Mouse (Mus musculus): ENCODE data around the gene Arsa.

Arsa gene

DNA sequence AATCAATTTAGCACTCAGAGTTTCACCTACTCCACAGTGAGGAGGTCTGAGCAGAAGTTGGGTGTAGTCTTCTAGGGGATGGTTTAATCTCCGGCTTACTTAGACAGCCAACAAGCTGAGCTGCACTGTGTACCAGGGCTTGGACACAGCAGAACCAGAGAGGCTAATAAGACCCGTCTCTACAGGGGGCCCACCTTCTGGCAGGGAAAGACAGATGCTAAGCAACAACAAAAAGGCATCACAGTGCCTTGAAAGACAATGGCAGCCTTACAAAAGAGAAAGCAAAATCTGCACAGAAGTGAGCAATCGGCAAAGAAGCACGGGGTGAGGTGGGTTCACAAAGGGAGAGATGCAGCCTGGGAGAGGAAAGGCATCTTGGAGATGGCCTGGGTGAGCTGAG is 18.9 kb upstream of the Arsa start:
- no peak for DNase-seq (ENCODE audit: low spot score in 2 of 2)

DNA sequence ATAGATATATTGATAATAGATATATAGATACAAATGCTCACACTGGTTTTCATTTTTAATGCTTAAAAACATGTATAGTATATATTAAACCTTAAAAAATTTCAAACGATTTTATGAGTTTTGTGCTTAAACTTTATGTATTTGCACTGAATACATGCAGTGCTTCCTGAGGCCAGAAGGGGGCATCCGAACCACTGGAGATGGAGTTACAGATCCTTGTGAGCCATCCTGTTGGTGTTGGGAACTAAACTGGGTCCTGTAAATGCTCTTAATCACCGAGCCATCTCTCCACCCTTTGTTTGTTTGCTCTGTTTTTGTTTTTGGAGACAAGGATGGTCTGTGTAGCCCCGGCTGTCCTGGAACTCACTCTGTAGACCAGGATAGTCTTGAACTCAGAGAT is 17.7 kb upstream of the Arsa start:
- no peak for DNase-seq (ENCODE audit: low spot score in 2 of 2)

DNA sequence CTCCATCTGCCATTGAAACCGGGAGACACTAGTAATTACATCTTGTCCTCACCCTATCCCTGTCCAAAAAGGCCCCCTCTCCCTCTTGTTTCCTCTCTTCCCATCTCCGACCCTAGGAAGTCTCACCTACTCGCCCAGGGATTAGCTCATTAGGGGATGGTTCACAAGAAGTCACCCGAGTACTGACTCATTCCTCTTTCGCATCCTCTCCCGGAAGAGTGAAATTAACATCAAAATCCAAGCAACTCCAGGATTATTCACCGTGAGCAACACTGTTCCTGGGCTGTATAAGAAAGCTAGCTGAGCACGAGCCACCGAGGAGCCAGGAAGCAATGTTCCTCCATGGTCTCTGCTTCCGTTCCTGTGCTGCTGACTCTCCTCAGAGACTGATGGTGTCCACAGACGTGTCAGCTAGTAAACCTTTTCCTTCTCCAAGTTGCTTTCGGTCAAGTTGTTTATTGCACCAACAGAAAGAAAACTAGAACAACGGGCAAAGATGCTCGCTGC is 11.4 kb upstream of the Arsa start:
- no peak for DNase-seq (ENCODE audit: low spot score in 2 of 2)

DNA sequence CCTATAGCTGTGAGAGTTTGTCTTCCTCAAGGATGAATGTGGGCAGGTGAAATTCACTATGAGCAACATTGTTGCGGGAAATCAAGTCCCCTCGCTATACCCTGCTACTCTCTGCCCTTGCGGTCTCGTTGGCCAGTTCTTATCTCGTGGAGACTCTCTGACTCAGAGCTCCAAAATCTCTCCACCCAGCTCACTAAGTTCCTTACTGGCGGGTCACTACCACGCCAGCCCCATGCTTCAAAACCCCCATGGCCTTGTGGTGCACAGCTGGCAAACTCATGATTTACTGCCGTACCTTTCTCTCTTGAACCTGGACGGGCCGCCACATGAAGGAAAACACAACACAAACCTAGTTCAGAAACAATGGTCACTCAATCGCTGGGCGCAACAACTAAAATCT is 11.0 kb upstream of the Arsa start:
- DNase-seq (ENCODE audit: low spot score in 2 of 2): no peak

DNA sequence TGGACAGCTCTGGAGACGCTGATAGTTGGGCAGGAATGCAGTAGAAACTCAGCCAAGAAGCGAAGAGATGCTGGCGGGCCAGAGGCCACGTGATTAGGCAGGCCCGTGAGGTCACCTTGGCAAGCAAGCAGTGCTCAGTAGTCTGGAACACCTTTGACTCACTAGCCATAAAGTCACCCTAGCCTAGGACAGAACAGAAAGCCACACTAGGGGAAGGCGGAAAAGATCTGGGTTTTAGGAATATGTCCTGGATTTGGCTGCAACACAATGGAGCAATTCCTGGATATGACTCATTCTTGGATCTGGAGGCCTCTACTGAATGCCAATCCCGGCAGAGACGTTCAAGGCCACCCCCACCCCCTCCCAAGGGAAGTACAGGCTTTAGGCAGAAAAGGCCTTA is 3.4 kb upstream of the Arsa start:
- DNase-seq (ENCODE audit: low spot score in 2 of 2): peak in 1 of 2 experiments; percentile 41

DNA sequence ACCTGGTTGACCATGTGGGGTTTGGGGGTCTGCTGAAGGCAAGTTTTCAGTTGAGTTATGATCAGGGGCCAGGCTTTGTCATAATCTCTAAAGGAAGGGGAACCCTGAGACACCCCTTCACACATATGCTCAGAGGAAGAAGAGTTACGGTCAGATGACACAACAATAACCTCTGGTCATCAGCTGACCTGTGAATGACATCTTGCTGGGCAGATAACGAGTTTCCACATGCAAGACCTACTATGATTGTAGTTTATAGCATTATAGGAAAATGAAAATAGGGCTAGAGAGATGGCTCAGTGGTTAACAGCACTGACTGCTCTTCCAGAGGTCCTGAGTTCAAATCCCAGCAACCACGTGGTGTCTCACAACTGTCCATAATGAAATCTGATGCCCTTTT is 1.4 kb upstream of the Arsa start:
- no peak for DNase-seq (ENCODE audit: low spot score in 2 of 2)

DNA sequence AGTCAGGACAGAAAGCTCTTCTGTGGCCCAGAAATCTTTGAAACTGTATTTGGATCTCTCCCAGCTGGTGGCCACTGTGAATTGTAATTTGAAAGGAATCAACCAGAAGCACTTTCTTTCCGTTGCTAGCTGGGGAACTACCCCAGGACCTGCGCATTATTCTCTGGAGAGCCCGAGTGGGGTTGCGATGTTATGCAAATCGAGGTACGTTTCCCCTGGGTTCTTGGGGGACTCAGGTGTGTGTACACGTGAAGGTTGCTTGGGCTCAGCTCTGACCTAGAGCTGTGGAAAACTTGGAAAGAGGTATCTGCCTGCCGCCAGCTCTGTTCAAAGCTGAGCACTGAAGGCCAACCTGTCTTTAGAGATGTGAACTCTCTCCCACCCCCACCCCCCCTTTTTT is 581 bp upstream of the Arsa start:
- DNase-seq (ENCODE audit: low spot score in 2 of 2): no peak

DNA sequence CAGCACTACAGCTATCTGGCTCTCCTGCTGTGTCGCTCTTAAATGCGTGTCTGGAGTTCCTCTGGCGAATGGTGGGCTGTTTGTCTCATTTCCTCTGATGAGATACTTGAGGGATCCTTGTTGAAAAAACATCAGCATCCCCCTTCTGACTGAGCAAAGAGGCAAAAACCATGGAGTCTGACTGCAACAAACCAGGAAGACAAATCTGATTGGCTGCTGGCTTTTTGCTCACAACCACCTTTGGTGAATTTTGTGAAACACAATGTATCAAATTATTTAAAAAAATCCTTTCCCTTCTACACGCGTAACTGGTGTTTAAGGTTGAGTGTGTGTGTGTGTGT is 780 bp downstream of the Arsa start:
- DNase-seq (ENCODE audit: low spot score in 2 of 2): no peak

DNA sequence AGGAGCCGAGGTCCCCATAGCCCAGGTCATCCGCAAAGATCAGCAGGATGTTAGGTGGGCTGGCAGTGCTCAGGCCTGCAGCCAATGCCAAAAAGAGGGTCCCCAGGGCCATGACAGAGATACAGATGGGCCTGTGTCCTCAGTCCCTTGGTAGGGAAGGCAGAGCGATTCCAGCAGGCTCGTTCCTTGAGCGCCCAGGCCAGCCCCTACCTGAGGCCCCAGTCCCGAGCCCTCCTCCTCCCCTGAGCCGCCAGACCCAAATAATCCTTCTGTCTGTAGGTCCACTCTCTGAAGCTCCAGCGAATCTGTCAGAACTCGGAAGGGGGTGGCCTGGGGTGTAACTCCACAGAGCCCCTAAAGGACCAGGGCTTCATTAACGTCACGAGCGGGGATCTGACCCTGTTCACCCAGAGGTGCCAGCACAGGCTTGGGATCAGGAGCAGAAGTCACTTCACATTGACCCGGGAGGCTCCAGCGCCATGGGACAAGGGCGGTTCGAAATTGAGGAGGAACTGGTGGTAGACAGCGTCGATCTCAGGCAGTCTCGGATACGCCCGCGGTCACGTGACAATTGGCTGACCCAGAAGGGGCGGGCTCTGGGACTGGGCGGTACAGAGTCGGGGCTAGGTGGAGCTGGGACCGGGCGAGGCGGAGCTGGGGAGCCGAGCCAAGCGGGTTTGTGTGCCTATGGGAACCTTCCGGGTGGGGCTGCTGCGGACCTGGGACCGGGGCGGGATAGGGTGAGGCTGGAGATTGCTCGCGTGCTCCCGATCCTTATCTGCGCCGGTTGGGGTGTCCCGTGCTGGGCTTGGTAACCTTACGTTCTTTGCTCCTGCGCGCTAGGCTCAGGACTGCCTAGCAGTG is 1.4 kb downstream of the Arsa start:
- peak; percentile 94 to 95 for DNase-seq (ENCODE audit: low spot score in 2 of 2)

DNA sequence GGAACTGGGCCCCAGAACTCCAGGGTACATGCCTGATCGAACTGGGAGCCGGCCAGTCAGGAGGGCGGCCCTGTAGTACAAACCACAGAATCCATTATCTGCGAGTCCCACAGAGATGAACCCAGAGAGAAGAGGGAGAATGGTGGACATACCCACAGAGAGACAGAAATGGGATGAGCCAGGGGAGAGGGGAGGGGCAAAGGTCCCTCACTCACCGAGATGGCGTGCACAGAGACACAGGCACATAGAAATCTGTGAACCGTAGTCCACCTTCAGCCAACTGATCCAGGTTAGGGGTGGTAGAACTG is 2.0 kb downstream of the Arsa start:
- no peak for DNase-seq (ENCODE audit: low spot score in 2 of 2)

DNA sequence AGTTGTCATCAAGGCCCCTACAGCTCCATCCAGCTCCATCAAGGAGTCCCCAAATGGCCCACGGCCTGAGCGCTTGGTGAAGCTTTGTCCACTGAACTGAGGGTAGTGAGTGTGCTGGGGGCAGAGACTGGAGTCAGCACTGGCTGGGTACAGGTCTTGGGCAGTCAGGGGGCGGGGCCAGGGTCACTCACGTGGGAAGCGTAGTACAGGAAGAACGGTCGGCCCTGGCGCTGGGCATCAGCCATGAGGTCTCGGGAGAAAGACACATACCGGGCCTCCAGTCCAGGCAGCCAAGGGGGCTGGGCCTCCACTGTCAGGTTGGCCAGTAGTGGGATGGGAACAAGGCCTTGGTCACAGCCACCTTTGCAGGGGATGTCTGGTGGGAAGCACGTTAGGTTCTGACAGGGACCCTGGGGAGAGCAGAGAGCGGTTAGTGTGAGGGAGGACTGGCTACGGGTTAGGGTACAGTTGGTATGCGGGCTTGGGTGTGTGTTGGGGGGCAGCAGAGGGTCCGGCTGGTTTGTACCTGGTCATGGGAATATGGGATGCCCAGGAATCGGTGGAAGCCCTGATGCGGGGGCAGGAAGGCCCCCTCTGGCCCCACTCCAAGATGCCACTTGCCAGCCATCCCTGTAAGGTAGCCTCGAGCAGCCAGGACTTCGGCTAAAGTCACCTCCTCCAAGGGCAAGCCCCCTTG is 2.5 kb downstream of the Arsa start:
- no peak for DNase-seq (ENCODE audit: low spot score in 2 of 2)

DNA sequence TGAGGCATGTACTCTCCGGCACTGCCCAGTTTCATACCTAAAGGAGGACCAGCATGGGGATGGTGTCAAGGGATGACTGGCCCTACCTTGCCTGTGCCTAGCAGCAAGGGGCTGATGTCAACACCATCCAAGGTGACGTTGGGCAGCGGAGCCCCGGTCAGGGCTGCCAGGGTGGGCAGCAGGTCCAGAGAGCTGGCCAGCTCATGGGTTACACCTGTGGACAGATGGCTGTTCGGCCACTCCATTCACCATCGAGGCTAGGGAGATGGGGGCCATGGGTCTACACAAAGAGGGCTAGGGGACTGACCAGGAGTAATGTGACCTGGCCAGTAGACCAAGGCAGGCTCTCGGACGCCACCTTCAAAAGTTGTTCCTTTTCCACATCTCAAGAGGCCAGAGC is 3.3 kb downstream of the Arsa start:
- no peak for DNase-seq (ENCODE audit: low spot score in 2 of 2)

DNA sequence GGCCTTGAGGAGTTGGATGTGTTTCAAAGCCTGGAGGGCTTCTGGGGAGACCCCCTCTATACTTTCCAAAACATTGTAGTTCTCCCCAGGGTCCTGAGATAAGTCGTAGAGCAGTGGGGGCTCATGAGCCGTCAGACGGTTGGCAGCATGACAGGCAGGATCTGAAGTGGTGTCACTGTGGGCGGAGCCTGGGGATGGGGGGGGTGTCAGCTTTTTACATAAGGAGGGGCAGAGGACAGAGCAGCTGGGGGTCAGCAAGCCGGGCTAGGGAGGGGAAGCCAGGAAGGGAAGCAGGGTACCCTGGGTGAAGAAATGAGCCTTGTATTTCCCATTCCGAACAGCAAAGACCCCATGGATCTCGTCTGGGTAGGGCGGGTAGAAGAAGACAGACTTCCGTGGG is 3.9 kb downstream of the Arsa start:
- no peak for DNase-seq (ENCODE audit: low spot score in 2 of 2)

DNA sequence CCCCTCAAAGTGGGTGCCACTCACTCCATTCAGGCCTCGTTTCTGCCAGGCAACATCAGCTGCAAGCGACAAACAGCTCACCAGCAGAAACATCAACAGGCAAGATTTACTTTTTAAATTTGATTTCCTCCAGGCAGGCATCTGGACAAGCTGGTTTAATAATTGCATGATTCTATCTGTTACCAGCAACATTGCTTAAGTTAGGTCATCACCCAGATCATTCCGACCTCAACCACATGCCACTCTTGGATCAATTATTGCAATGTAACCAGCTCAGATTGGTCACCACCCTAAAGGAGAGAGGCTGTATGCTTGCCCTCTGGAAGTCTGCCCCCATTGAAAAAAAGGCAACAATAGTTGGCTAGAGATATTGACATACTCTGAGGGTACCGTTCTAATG is 5.7 kb downstream of the Arsa start:
- DNase-seq (ENCODE audit: low spot score in 2 of 2): no peak

DNA sequence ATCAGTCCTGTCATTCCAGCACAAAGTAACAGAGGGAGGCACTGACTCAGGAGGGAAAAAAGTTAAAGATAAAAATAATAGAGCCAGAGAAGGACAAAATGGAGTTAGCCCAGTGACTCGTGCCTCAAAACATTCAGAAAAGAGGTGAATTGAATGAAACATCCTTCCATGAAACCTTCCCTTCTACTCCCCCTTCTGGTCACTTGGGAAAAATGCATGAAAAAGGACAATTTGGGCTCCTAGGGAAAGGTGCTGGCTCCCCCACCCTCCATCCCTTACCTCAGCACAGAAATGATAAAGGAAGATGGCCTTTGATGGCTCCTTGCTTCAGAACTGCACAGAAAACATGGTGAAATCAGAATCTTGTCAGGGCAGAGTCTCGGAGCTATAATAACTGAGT is 8.6 kb downstream of the Arsa start:
- DNase-seq (ENCODE audit: low spot score in 2 of 2): no peak

DNA sequence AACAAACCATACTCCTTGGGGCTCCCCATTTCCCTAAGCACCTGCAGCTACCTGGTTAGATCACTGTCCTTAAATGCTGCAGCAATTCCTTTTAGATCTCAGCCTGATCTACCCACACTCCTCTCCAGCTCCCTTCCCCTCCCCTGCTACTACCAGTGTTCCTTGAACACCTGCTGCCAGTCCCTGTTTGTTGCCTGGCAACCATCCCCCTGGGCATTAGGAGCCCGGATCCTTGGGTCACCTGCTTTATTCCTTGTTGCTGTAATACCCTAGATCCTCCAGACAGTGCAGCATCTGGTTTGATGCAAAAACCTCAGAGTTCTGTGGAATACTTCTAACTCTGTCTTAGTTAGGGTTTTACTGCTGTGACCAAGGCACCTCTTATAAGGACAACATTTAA is 12.2 kb downstream of the Arsa start:
- DNase-seq (ENCODE audit: low spot score in 2 of 2): no peak

DNA sequence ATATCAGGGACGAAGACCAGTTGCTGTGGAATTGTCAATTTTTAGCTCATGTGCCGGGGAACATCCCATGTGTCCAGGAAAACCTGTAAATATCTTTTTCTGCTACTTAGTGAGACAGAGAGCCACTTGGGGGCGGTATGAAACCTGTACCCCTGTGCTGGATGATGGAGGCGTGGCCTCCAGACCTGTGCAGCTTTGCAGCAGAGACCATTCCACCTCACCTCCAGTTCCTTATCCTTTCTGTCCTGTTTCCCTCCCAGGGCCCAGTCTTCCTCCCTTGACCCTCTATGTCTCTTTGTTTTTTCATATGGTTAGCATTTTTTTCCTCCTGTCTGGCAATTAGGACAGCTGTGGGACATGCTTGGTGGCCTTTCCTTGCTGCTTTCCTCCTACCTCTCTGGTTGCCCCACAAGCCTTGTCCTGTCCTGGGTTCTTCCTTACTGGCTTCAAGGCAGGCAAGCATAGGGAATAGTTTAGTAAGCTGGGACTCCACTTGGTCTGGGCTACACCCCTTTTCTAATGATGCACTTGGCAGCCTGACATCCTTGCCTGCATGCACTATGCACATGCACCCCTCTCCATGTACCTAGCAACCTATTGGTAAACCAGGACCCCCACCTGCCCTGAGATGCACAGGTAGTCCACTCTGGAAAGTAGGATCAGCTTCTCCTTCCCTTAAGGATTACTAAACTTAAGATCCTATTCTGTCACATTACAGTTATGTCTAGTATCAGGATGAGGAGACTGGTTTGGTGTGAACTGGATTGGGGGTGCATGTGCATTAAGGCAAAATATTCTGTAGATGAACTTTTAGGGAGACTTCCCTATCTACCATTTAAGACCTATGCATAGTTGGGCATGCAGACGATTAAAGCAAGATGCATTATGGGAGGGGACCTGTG is 13.6 kb downstream of the Arsa start:
- no peak for DNase-seq (ENCODE audit: low spot score in 2 of 2)

DNA sequence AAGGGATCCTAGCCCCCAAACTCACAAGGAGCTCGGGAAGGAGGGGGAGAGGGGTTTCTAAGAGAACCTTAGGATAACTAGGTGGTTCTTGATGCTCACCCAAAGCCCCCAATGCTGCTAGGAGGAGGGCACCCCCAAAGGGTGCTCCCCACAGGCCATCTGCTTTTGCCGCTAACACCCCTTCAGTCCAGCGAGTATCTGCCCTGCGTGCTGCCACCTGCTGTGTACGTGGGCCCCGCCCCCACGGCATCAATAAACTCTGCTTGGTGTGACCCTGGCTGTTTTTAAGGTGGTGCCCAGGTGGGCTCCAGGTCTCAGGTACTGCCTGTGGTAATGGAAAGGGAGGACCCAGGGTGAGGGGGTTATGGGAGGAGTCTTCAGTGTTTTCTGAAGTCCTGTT is 15.0 kb downstream of the Arsa start:
- DNase-seq (ENCODE audit: low spot score in 2 of 2): no peak

DNA sequence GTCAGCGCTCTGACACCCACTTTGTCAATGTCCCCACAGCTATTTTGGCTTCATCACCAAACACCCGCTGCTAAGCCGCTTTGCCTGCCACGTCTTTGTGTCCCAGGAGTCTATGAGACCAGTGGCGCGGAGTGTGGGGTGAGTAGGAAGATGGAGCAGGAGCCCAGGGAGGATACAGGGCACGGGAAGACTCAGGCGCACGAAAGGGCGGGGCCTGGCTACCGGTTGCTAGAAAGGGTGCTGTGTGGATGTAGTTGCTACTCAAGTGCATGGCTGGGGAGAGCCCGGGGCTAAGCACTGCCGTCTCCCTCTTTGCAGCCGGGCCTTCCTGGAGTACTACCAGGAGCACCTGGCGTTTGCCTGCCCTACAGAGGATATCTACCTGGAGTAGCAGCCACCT is 15.9 kb downstream of the Arsa start:
- no peak for DNase-seq (ENCODE audit: low spot score in 2 of 2)

DNA sequence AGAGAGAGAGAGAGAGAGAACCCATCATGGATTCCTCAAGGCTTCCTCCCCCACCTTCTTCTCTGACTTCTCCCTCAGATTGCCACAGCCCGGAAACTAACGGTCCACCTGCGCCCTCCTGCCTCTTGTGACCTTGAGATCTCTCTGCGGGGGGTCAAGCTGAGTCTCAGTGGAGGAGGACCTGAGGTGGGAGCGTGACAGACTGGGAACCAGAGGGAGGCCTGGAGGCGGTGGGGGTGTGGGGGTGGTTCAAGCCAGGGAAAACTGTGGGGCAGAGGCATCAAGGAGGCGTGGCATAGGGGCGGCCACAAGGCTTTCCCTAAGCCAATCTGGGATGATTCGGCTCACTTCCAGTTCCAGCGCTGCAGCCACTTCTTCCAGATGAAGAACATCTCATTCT is 16.9 kb downstream of the Arsa start:
- no peak for DNase-seq (ENCODE audit: low spot score in 2 of 2)

DNA sequence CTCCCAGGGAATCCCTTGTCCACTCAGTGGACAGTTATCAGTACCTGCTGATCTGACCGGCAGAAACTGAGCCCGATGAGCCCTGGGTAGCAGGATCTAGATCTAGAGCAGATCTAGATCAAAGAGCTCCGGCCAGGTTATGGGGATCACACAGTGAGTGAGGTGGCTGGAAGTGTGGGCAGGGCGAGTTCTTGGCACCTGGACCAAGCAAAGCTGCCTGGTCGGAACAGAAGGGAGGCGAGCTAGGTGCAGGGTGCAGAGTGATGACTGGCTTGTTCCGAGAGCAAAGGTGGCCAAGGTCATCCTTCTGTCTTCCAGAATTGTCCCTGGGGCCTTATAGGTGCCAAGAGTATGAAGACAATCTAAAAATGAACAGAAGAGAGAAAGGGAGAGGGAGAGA is 17.4 kb downstream of the Arsa start:
- DNase-seq (ENCODE audit: low spot score in 2 of 2): no peak

DNA sequence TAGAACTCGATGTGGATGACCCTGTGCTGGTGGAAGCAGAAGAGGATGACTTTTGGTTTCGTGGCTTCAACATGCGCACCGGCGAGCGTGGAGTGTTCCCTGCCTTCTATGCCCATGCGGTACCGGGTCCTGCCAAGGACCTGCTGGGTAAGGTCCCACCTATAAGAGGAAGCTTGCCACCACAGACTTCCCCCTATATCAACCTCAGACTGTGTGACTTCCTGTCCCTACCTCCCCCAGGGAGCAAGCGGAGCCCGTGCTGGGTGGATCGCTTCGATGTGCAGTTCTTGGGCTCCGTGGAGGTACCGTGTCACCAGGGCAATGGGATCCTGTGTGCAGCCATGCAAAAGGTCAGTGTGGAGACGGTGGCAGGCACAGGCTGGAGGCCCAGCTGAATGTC is 18.3 kb downstream of the Arsa start:
- DNase-seq (ENCODE audit: low spot score in 2 of 2): no peak

DNA sequence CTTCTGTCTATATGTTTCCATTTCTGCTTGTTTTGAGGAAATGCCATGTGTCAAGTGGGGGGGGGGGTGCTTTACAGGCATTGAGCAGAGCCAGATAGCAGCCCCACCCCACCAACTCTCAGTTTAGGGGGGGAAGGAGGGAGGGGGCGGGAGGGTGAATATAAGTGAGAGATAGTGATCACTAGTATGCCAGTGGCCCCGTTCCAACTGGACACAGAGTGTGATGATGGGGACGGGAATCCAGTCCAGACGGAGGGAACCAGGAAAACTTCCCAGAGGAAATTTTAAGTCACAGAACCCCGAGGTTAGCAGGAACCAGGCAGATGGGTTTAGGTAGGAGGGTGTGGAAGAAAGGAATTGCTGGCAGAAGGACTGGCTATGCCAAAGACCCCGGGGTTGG is 21.6 kb downstream of the Arsa start:
- DNase-seq (ENCODE audit: low spot score in 2 of 2): no peak

All from urinary bladder, adult 18-20 months (tissue).